Mouse (Mus musculus) spleen, adult 10 weeks (tissue): ENCODE results near the gene Chrnb1. TPM values are rescaled to one million over a fixed set of nuclear protein-coding genes. Genes with fewer than 3 reads are reported as not detected.

Source experiments
- polyA plus RNA-seq: library from polyadenylated mRNA; stranded (reverse); fragments of 350-450 nt; fragmentation: Illumina TruSeq; extraction: RNeasy Lipid Tissue Mini Kit (QIAGEN cat#74804); gene quantifications from one replicate; pipeline ENCODE4 v1.2.3, GENCODE M21; 2015; ENCODE audit warnings: low replicate concordance; ENCODE audit not compliant: insufficient read depth

Chrnb1 gene
- polyA plus RNA-seq, result 10.8 TPM

DNA sequence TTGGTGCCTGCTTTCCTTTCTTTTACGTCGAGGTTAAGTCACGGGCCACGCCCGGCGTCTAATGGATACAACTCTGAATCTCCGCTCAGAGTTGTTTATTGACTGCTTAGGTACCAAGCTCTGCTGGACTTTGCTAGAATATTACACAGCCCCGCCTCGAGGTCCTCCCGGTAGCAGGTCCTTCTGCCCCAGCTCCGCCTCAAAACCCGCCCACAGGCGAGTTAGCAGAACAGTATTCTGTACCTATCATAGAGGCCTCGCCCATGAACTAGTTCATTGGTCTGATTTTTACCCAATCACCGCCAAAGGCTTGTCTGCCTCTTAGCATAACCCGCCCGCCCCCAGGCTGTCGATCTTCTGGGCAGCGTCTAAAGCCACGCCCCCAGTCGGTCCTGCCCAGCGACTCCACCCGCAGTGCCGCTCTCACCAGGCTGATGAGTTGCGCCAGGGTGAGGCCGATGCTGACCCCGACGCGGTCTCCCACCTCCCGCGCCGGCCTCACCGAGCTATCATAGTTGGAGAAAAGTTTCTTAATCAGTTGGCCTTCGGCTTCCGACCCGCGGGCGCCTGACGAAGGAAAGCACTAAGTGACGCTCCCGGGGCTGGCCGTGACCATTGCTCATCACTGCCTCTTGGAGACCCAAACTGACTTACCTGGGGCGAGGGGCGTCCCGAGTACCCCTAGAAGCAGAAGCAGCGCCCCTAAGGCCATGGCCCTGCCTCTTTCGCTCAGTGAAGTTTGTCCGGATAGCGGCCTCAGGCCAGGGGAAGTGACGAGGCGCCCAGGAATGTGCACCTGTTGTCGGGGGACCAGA is at the start of gene Chrnb1:
Gene Chrnb1, minus strand, starts transcription at position 776 of the 815 bp plus-strand sequence.

DNA sequence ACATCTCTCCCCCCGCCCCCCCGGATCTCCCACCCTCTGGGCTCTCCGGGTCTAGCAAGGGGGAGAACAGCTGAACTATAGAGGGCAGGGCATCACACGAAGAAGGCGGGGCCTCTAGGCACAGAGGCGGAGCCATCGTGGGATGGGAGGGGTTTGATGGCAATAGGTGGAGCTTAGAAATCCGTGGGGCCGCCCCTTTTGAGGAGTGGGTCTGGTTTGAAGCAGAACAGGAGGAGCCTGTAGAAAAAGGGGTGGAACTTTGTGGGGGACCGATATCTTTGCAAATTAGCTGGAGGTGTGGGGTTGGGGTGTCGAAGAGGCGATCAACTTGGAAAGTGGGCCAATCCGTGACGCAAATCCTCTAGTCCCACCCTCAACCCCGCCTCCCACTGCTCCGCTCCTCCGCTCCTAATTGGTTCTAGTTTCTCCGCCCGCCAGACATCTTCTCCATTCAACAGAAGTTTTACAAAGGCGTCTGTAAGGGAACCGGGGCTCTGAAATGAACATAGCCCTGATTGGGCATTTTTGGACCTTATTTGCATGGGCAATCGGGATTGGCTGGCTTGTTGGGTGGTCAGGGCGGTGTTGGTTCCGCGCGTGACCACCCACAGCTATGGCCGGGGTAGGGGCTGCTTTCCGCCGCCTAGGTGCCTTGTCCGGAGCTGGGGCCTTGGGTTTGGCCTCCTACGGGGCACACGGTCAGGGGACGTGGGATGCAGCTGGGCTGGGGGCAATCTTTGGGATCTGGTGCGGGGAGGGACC is 42.4 kb upstream of the Chrnb1 start, which contains the start of gene Tmem256:
Gene Tmem256, plus strand, starts transcription at position 563 of the 762 bp plus-strand sequence.

DNA sequence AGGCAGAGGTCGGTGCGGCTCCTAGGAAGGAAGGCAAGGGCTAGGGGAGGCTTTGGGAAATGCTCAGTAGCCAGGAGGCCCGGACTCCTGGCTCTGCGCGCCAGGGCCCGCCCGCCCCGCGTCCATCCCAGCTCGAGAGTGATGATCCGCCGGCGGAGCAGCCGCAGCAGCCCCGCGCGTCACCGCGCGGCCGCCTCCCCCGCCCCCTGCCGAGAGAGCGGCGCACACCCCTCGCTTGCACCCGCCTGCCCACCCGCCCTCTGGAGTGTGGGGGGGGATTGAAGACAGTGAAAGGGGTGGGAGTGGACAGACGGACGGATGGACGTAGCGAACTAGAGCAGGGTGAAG is 41.8 kb upstream of the Chrnb1 start, which contains the start of gene Nlgn2:
Gene Nlgn2, minus strand, starts transcription at position 181 of the 348 bp plus-strand sequence.

DNA sequence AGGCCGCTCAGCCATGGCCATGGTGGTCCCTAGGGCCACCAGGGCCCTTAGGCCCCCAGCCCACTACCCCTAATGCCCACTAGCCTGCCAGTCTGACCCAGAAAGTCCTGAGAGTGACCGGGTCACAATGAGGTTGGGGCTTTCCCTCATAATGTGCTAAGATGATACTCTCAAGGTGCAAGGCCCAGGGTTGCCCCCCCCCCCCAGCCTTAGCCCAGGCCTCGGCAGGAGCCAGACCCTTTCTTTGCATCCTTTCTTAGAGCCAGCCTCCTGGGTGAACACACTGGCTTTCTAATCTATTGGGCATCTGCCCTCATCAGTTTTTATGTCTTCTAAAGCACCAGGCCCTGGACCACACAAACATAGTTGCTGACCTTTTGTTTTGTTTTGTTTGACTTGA is 26.3 kb upstream of the Chrnb1 start, which contains the start of gene Spem1:
Gene Spem1, minus strand, starts transcription at position 101 of the 400 bp plus-strand sequence.

DNA sequence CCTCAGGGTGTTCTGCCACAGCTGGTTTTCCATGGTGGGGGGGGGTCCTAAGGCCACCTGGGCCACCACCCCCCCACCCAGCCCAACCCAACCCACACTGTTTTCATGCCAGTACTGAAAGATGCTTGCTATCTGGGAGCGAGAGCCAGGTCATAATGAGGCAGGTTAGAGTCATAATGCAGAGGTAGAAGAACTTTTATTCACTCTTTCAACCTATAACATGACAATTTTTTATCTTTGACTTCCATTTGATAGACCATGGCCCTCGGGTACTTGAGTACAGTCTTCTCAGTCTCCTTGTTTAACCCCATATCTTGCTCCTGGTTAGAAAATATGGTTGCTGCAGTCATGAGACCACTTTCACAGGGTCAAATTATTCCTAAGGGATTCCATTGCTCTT is 22.6 kb upstream of the Chrnb1 start, which contains the start of gene Spem2:
Gene Spem2, minus strand, starts transcription at position 101 of the 400 bp plus-strand sequence.

DNA sequence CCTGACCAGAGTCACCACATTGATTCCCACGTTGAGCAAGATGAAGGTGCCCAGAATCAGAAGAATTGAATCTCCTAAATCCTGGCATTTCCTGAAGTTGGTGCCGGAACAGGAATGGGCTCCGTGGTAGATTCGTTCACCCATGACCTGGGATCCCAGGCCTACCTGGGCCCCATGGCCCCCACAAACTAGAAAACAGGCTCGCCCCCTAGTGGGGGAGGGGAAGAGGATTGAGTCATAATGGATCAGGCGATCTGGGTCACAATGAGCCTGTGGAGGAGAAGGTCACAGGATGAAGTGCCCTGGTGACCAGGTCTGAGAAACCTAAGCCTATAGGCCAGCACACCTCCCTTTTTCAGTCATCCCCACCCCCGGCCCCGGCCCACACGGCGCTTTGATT is 19.4 kb upstream of the Chrnb1 start, which contains the start of gene Gm39566:
Gene Gm39566, minus strand, starts transcription at position 144 of the 400 bp plus-strand sequence.

DNA sequence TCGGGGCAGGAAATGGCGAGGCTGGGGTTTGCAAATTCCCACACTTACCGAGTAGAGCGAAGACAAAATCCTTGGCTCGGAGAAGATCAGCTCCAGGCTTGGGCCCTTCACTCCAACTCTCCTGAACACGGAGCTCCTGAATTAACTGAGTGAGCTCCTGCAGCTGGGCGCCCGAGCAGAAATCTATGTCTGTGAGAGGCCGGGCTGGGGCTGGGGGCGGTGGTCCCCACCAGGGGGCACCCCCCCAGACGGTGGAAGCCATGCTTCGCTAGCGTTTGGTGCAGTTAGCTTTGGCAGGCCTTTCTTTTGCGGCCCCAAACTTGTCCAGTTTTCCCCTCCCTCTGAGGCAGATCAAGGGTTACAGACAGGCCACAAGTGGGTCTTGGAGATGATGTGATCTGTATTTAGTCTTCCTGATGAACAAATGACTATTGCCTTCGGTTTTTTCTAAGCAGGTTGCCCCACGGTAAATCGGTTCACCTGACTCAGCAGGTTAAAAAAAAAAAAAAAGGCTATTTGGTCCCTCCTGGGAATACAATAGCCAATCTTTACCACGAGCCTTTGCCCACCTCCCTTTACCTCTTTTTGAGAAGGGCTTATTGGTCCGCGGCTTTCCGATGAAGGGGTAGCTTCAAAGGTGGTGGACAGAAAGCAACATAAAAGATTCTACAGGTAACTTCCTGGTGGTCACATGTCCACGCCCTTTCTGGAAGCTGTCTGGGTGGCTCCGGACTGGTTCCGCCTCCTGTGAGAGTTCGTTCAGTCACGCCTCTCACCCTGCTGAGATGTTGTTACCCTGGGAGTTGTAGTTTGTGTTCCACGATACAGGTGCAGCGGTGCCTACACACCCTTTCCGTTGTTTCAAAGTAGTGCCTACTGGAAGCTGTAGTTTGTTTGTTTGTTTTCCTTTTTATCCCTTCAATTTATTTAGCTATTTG is 9.5 kb upstream of the Chrnb1 start, which contains the start of gene Tmem102:
Gene Tmem102, minus strand, starts transcription at position 653 of the 938 bp plus-strand sequence.

DNA sequence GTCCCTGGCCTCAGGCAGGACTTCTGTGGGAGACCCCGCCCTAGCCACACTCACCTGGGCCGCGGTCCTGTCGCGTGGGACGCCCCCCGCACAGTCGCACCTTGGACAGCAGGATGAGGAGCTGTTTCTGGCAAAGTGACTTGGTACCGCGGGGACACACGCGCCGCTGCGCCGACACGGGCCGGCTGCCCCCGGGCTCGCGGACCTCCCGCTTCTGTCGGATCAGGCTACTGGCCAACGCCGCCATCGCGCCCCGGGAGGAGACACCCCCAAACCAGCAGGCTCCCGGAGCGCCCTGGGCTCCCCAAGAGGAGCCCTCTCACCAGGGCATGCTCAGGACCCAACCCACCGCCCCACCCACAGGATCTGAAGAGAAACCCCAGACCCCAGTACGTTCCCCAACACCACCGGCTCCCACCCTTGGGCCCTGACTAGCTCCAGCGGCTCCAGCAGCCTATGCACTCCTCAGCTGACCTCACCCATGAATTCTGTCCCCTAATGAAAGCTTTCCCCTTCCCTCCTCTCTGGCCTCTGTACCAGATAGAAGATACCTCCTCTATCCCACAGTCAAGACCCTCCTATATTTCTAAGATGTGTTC is 5.7 kb upstream of the Chrnb1 start, which contains the start of gene Fgf11:
Gene Fgf11, minus strand, starts transcription at position 479 of the 599 bp plus-strand sequence.

DNA sequence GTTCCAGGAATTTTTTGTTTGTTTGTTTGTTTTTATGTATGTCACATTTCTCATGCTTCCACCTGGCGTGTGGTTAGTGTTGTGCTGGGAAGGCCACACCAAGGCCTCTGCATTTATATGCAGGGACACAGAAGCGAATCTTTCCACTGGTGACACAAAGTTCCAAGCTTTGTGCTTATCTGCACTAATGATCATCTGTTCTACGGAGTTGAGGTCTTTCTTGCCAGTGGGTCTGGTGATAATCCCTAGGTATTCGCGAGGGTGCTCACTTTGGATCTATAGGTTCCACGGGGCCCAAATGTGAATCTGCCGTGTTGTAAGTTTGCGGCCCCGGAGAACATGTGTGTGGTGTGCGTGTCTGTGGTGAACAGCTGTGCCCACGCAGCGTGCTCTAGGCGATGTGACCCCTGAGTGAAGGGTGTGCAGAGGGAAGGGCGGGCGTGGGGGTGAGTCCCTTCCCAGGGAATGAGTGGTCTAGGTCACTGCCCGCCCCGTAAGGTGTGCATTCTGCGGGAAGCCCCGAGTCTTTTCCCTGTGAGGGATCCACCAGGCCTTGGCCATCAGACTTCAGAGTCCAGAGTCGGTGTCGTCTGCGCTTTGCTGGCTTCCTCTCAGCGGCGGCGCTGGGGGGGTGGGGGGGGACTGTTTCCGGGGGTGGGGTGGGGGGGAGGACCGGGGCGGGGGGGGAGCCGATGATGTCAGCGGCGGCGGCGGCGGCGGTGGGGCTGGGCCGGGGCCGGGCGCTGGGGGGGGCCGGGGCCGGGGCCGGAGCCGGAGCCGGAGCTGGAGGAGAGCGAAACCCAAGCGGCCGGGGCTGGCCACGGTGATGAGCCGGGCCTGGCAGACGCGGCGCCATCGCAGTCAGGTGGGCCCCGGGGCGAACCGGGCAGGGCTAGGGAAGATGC is 30.3 kb downstream of the Chrnb1 start, which contains the start of gene Zbtb4:
Gene Zbtb4, plus strand, starts transcription at position 692 of the 905 bp plus-strand sequence.

DNA sequence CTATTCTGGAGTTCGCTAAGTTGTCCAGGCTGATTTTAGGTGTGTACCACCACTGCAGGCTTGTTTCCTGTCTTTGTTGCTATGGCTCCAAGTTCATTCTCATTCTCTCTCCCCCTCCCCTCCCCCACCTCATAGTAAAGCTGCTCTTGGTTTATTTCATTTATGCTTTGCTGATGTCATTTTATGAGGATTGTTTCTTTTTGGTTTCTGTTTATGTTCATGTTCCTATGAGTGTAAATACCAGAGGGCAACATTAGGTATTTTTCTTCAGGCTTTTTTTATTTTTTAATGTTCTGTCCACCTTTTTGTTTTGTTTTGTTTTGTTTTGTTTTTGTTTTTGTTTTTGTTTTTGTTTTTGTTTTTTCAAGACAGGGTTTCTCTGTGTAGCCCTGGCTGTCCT is 33.9 kb downstream of the Chrnb1 start, which contains the start of gene Slc35g3:
Gene Slc35g3, minus strand, starts transcription at position 101 of the 400 bp plus-strand sequence.

DNA sequence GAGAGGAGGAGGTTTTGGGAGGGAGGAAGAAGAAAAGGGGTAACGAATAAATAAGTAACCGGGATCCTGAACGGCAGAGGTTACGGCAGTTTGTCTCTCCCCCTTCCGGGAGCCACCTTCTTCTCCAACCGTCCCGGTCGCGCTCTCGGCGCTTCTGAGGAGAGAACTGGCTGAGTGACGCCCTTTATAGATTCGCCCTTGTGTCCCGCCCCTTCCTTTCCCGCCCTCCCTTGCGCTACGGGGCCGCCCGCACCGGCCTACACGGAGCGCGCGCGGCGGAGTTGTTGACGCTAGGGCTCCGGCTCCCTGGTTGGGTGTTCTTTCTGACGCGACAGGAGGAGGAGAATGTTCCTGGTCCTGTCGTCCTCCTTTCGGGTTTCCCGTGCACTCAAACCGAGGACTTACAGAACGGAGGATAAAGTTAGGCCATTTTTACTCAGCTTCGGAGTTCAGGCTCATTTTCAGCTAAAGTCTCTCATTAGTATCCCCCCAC is 37.2 kb downstream of the Chrnb1 start, which contains the start of gene Polr2a:
Gene Polr2a, minus strand, starts transcription at position 160 of the 493 bp plus-strand sequence.

Other genes with a start within 250 kb of the Chrnb1 start
- 0.51 TPM for gene Dnah2, start 246.8 kb downstream of the Chrnb1 start, polyA plus RNA-seq
- 0.88 TPM for gene Efnb3, start 235.7 kb downstream of the Chrnb1 start, polyA plus RNA-seq
- gene Wrap53, start 215.7 kb downstream of the Chrnb1 start, polyA plus RNA-seq, result 7.7 TPM
- gene Trp53, start 215.6 kb downstream of the Chrnb1 start, polyA plus RNA-seq, result 99.7 TPM
- gene Atp1b2, start 190.0 kb downstream of the Chrnb1 start, polyA plus RNA-seq, result 15.0 TPM
- not detected for gene Shbg, start 178.0 kb downstream of the Chrnb1 start, polyA plus RNA-seq
- 3.1 TPM for gene Sat2, start 173.9 kb downstream of the Chrnb1 start, polyA plus RNA-seq
- 49.8 TPM for gene Fxr2, start 163.0 kb downstream of the Chrnb1 start, polyA plus RNA-seq
- not detected for gene Sox15, start 140.6 kb downstream of the Chrnb1 start, polyA plus RNA-seq
- 58.3 TPM for gene Mpdu1, start 133.3 kb downstream of the Chrnb1 start, polyA plus RNA-seq
- gene Cd68, start 129.8 kb downstream of the Chrnb1 start, polyA plus RNA-seq, result 75.0 TPM
- gene Eif4a1, start 123.5 kb downstream of the Chrnb1 start, polyA plus RNA-seq, result 820 TPM
- 194 TPM for gene Senp3, start 113.9 kb downstream of the Chrnb1 start, polyA plus RNA-seq
- 17.3 TPM for gene Tnfsf13, start 110.2 kb downstream of the Chrnb1 start, polyA plus RNA-seq
- gene Tnfsf12, start 100.1 kb downstream of the Chrnb1 start, polyA plus RNA-seq, result 12.0 TPM
- gene Tnfsfm13, start 99.8 kb downstream of the Chrnb1 start, polyA plus RNA-seq, result 7.2 TPM
- gene Polr2a, start 37.3 kb downstream of the Chrnb1 start, polyA plus RNA-seq, result 121 TPM
- gene Slc35g3, start 34.0 kb downstream of the Chrnb1 start, polyA plus RNA-seq, result not detected
- 27.8 TPM for gene Zbtb4, start 30.0 kb downstream of the Chrnb1 start, polyA plus RNA-seq
- 2.2 TPM for gene Fgf11, start 5.9 kb upstream of the Chrnb1 start, polyA plus RNA-seq
- not detected for gene Tmem102, start 9.7 kb upstream of the Chrnb1 start, polyA plus RNA-seq
- gene Gm39566, start 19.4 kb upstream of the Chrnb1 start, polyA plus RNA-seq, result not detected
- not detected for gene Spem2, start 22.5 kb upstream of the Chrnb1 start, polyA plus RNA-seq
- gene Spem1, start 26.2 kb upstream of the Chrnb1 start, polyA plus RNA-seq, result not detected
- gene Nlgn2, start 41.8 kb upstream of the Chrnb1 start, polyA plus RNA-seq, result 4.4 TPM
- gene Tmem256, start 42.6 kb upstream of the Chrnb1 start, polyA plus RNA-seq, result 87.3 TPM
- 11.9 TPM for gene Plscr3, start 50.4 kb upstream of the Chrnb1 start, polyA plus RNA-seq
- gene Tnk1, start 62.8 kb upstream of the Chrnb1 start, polyA plus RNA-seq, result 0.26 TPM
- not detected for gene Tmem95, start 82.1 kb upstream of the Chrnb1 start, polyA plus RNA-seq
- gene Kctd11, start 85.5 kb upstream of the Chrnb1 start, polyA plus RNA-seq, result 4.5 TPM
- gene Acap1, start 99.6 kb upstream of the Chrnb1 start, polyA plus RNA-seq, result 190 TPM
- 3.1 TPM for gene 2810408A11Rik, start 105.0 kb upstream of the Chrnb1 start, polyA plus RNA-seq
- gene Neurl4, start 105.1 kb upstream of the Chrnb1 start, polyA plus RNA-seq, result 19.6 TPM
- 80.2 TPM for gene Gps2, start 117.9 kb upstream of the Chrnb1 start, polyA plus RNA-seq
- 389 TPM for gene Eif5a, start 126.0 kb upstream of the Chrnb1 start, polyA plus RNA-seq
- 0.41 TPM for gene Ybx2, start 139.9 kb upstream of the Chrnb1 start, polyA plus RNA-seq
- gene Slc2a4, start 152.2 kb upstream of the Chrnb1 start, polyA plus RNA-seq, result 1.2 TPM
- 0.72 TPM for gene Cldn7, start 168.8 kb upstream of the Chrnb1 start, polyA plus RNA-seq
- 106 TPM for gene Ctdnep1, start 185.2 kb upstream of the Chrnb1 start, polyA plus RNA-seq
- 46.5 TPM for gene Elp5, start 186.6 kb upstream of the Chrnb1 start, polyA plus RNA-seq
- 492 TPM for gene Gabarap, start 195.2 kb upstream of the Chrnb1 start, polyA plus RNA-seq
- gene Phf23, start 199.8 kb upstream of the Chrnb1 start, polyA plus RNA-seq, result 67.0 TPM
- 9.8 TPM for gene Dvl2, start 204.7 kb upstream of the Chrnb1 start, polyA plus RNA-seq
- 41.9 TPM for gene Acadvl, start 219.5 kb upstream of the Chrnb1 start, polyA plus RNA-seq
- 9.5 TPM for gene Dlg4, start 221.0 kb upstream of the Chrnb1 start, polyA plus RNA-seq